Mouse (Mus musculus) left cerebral cortex, adult 2 months (tissue): ENCODE results near the gene Jazf1. TPM values are rescaled to one million over a fixed set of nuclear protein-coding genes. Genes with fewer than 3 reads are reported as not detected.
A peak's percentile ranks its signal among the peaks of the same experiment; 100 is the strongest.

Experiments
- DNase-seq, 2 experiments: peaks; one replicate each; pipeline ENCODE4 v3.0.0; 2021 to 2022; ENCODE audit warnings: low spot score in 2 of 2, mixed read lengths in 1 of 2; ENCODE audit errors: extremely low spot score in 1 of 2
- H3K27ac ChIP-seq: fragments of 200-600 bp; 2 replicates; pipeline ENCODE4 v1.8.1; 2022
- H3K4me3 ChIP-seq: fragments of 200-600 bp; 2 replicates; pipeline ENCODE4 v1.8.1; 2022
- CTCF ChIP-seq: fragments of 200-600 bp; IDR thresholded peaks from 2 replicates; pipeline ENCODE4 v1.8.1; 2022; ENCODE audit warnings: antibody characterized with exemption, mild to moderate bottlenecking, moderate library complexity
- intact Hi-C: fragments of 180-260 bp; cut with DNase I; formaldehyde crosslinking; loops from one replicate; pipeline ENCODE4 v1.15.1; 2025
- total RNA-seq, 2 experiments: library from RNA; stranded (reverse); gene quantifications; 2 replicates each; pipeline ENCODE4 v1.2.3; 2021

Jazf1 gene
- total RNA-seq, 2 experiments from 2014 or later: 25.8 to 29.0 TPM

DNA sequence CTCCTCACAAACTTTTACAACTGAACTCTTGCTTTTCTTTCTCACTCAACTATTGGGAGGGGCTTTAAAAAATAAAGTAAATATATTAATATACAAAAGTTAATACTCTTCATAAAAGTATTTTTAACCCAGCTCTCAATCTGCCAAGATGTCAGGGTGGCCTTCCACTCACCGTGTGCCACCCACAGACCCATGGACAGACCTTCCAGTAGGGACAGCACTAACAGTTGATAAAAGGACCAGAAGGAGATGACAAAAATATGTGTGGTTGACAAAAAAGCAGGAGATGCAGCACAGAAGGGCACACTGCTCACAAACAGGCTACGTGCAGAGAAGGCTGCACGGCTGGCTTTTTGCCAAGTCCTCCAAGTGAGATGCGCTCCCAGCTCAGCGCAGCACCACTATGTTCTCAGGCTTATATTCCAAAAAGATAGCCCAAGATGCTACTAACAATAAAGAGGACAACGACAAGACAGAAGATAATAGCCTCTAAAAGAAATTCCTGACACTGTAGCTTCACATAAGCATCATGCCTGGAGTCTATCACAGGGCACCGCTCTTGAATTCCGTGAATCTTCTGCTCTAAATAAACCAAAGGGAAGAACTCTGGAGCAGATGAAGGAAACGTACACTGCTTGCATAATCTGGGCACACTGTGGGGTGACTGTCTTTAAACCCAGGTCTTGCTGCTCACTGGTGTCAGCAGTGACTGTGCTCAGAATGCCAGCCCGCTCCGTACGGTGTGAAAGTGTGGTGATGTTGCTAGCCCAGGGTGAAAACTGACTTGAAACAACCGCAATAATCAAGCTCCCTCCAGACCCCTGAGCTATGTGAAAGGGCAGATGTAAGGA lies 104.4 kb downstream of the Jazf1 start:
- intact Hi-C loops: no loop called here
- no peak for DNase-seq
- H3K27ac ChIP-seq: no peak overlapping the region
- no peak for TF ChIP-seq CTCF
- H3K4me3 ChIP-seq: no peak overlapping the region

DNA sequence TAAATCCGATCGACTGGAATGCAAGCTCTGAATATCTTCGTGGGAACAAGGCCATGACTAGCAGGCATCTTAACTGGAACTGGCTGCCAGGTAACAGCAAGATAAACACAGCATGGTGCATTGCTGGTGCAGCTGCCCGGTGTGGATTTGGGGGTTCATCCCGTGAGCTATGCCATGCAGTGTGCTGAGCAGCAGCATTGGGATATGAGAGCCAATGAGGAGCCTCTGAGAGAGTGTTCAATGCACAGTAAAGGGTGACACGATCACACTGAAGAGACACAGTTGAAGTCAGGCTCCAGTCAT lies 105.0 kb downstream of the Jazf1 start:
- no peak overlapping the region for H3K4me3 ChIP-seq
- DNase-seq: no peak
- no peak overlapping the region for H3K27ac ChIP-seq
- no peak for TF ChIP-seq CTCF
- intact Hi-C loops: no loop called here

DNA sequence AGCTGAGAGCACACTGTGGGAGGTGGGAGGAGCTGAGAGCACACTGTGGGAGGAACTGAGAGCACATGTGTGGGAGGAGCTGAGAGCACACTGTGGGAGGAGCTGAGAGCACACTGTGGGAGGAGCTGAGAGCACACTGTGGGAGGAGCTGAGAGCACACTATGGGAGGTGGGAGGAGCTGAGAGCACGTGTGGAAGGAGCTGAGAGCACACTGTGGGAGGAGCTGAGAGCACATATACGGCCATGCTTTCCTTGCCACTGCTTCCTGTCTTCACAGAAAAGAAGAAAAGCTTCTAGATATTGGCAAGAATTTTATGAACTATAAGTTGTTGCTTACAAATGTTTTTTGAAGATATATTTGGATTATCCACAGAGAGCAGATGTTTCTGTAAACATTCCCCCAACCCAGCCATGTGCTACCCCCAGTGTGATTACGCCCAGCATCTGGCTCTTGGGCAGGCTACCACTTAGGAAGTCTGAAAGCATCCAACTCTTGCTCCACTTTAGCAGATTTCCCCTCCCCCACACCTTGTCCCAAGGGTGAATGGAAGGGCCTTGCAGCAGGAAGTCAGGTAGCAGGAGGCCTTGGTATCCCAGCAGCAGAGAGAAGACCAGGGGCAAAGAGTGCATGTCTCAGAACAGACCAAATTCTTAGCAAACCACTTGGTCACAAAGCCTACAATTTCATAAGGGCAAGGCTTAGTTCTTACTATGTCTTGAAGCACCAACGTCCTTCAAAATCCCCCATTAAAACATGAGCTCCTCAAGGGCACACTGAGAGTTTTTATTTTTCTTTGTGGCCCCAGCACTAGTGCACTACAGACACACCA lies 105.6 kb downstream of the Jazf1 start:
- no peak overlapping the region for H3K27ac ChIP-seq
- intact Hi-C loops: no loop called here
- DNase-seq: no peak
- TF ChIP-seq CTCF: no peak
- no peak overlapping the region for H3K4me3 ChIP-seq

- H3K27ac ChIP-seq: no peak overlapping the region
- no peak for TF ChIP-seq CTCF
- no peak overlapping the region for H3K4me3 ChIP-seq
- DNase-seq: no peak
- intact Hi-C loops: no loop called here
These were observed 106.6 kb downstream of the Jazf1 start for GRCm38 (mm10) chr6:52961660-52962490.

DNA sequence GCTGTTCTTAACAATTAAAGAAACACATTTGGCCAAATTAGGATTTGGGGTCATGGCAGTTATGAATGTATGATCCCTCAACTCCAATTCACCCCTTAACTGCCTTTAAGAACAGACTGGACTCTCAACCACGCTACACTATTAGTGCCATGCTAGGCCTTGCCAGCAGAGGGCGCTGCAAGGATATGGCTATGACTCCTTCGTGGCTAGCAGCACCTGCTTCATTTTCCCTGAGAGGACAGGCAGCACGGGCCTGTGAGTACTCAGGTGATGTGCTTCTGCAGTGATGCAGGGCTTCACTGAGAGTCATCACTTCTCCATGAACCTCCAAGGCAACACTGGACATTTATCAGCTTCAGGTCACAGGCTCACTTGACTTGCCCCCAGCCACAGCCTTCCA lies 110.7 kb downstream of the Jazf1 start:
- Histone ChIP-seq H3K27ac (no peak overlapping the region), H3K4me3 (no peak overlapping the region)
- peak; percentile 89 for TF ChIP-seq CTCF
- intact Hi-C loops: no loop called here
- peak; percentile 55 to 73 for DNase-seq

GRCm38 (mm10) chr6:52956131-52956530 lies 112.3 kb downstream of the Jazf1 start:
- Histone ChIP-seq H3K27ac (no peak overlapping the region), H3K4me3 (no peak overlapping the region)
- intact Hi-C loops: no loop called here
- peak in 1 of 2 experiments; percentile 7 for DNase-seq
- TF ChIP-seq CTCF: no peak

DNA sequence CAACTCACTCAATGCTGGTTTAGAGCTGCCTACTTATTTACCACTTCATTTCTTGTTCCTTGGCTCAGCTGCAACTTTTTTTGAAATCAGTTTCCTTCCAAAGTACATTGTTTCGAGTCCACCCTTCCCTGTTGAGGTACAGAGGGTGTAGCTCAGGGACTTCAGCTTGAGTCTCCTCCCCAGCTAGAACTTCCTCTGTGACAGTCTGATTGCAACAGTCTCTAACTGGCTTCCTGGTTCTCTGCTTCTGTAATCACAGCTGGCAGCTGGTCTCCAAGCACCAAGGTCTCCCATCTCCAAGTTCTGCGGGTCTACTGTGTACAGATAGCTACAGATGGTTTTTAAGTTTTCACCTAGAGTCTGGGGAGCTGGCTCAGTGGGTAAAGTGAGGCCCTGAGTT lies 113.1 kb downstream of the Jazf1 start:
- H3K27ac ChIP-seq: no peak overlapping the region
- intact Hi-C loops: no loop called here
- DNase-seq: peak in 1 of 2 experiments; percentile 7
- no peak for TF ChIP-seq CTCF
- H3K4me3 ChIP-seq: no peak overlapping the region

GRCm38 (mm10) chr6:52954861-52955260 lies 113.6 kb downstream of the Jazf1 start:
- H3K4me3 ChIP-seq: no peak overlapping the region
- TF ChIP-seq CTCF: no peak
- intact Hi-C loops: no loop called here
- no peak overlapping the region for H3K27ac ChIP-seq
- peak in 1 of 2 experiments; percentile 9 for DNase-seq

- intact Hi-C loops: no loop called here
- Histone ChIP-seq H3K27ac (no peak overlapping the region), H3K4me3 (no peak overlapping the region)
- no peak for TF ChIP-seq CTCF
- DNase-seq: peak in 1 of 2 experiments; percentile 10
These were observed 114.0 kb downstream of the Jazf1 start for GRCm38 (mm10) chr6:52954441-52954840.

- intact Hi-C loops: loop anchor here (1.0 kb wide), 1 partner anchor 25 kb away; no protein-coding TSS in a partner anchor
- DNase-seq: peak in 1 of 2 experiments; percentile 9
- TF ChIP-seq CTCF: no peak
- Histone ChIP-seq H3K27ac (no peak overlapping the region), H3K4me3 (no peak overlapping the region)
These were observed 115.9 kb downstream of the Jazf1 start for GRCm38 (mm10) chr6:52952526-52952900.

DNA sequence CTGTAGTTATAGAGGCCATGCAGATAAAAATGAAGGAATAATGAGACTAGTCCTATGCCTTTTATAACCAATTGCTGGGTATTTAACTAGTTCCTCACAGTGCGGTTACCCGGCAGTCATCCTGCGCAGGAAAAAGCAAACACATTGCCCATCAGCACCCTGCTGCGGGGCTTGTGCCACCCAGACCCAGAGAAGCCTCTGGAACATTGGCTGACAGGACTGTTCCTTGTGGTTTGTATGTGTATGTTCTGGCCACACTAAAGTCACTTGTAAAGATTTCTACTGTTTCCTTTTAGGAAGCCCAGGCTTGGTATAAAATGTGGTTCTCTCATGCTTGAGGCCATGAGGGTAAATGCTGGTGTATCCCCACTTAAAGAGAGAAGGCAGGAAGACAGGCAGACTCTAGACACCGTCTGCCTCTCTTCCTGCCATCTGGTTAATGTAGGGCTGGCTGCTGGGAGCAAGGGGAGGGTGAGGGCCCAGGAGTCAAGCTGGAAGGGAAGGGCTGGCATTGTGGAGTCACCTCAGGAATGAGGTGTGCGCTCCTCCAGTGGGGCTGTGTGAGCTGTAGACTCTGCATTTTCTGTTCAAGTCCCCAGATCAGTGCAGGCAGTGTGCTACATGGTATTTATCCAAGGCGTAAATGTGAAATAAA lies 116.4 kb downstream of the Jazf1 start:
- Histone ChIP-seq H3K27ac (no peak overlapping the region), H3K4me3 (no peak overlapping the region)
- DNase-seq: peak in 1 of 2 experiments; percentile 7
- no peak for TF ChIP-seq CTCF
- intact Hi-C loops: loop anchor here (1.0 kb wide), 1 partner anchor 25 kb away; no protein-coding TSS in a partner anchor
